Mouse (Mus musculus) heart, embryonic 12.5 days (tissue): ENCODE measurements around the gene Wdr20. TPM values are rescaled to one million over a fixed set of nuclear protein-coding genes. Genes with fewer than 3 reads are reported as not detected.
"Not testable (repeated sequence)": the region's sequence is repeated elsewhere in the genome, so short reads cannot be mapped to it uniquely, and the experiment has no call there.

Experiments used
- ATAC-seq: fragments of 200-750 bp; cut with Nextera tagmentation; 2 replicates; pipeline ENCODE4 v1.8.0; 2017; ENCODE audit warnings: moderate TSS enrichment, moderate library complexity; ENCODE audit not compliant: insufficient number of reproducible peaks, low FRiP score
- H3K27ac ChIP-seq: fragments of 300-500 bp; sonication (generic); 2 replicates; pipeline ENCODE4 v1.5.1; 2016; ENCODE audit warnings: mild to moderate bottlenecking, moderate library complexity; ENCODE audit not compliant: poor library complexity, severe bottlenecking
- H3K27me3 ChIP-seq: fragments of 300-500 bp; sonication (generic); replicated peaks from 2 replicates; pipeline ENCODE4 v1.6.1; 2016; ENCODE audit warnings: mild to moderate bottlenecking, moderate library complexity
- H3K36me3 ChIP-seq: fragments of 300-500 bp; sonication (generic); 2 replicates; pipeline ENCODE4 v1.6.1; 2016; ENCODE audit warnings: mild to moderate bottlenecking, moderate library complexity
- H3K4me1 ChIP-seq: fragments of 300-500 bp; sonication (generic); replicated peaks from 2 replicates; pipeline ENCODE4 v1.6.1; 2016; ENCODE audit warnings: mild to moderate bottlenecking
- H3K4me2 ChIP-seq: fragments of 300-500 bp; sonication (generic); 2 replicates; pipeline ENCODE4 v1.6.1; 2016; ENCODE audit warnings: mild to moderate bottlenecking, moderate library complexity
- H3K4me3 ChIP-seq: fragments of 300-500 bp; sonication (generic); 2 replicates; pipeline ENCODE4 v1.5.1; 2016; ENCODE audit warnings: mild to moderate bottlenecking
- H3K9ac ChIP-seq: fragments of 300-500 bp; sonication (generic); 2 replicates; pipeline ENCODE4 v1.6.1; 2016; ENCODE audit warnings: mild to moderate bottlenecking, moderate library complexity
- H3K9me3 ChIP-seq: fragments of 300-500 bp; sonication (generic); replicated peaks from 2 replicates; pipeline ENCODE4 v1.6.1; 2016; ENCODE audit warnings: mild to moderate bottlenecking, moderate library complexity
- WGBS: fragments of 180-500 bp; shearing (Covaris S2); methylation state at CpG from one replicate; pipeline ENCODE4 v1.1.7; 2016; 5-methylcytosine and 5-hydroxymethylcytosine counted together
- polyA plus RNA-seq: library from polyadenylated mRNA; unstranded; fragments of >200 nt; fragmentation: Nextera tagmentation; extraction: Ambion mirVana; gene quantifications from 2 replicates; pipeline ENCODE4 v1.2.1, GENCODE M21; 2016

Gene Wdr20
- 16.4 and 16.8 TPM in 2 replicates for polyA plus RNA-seq

DNA sequence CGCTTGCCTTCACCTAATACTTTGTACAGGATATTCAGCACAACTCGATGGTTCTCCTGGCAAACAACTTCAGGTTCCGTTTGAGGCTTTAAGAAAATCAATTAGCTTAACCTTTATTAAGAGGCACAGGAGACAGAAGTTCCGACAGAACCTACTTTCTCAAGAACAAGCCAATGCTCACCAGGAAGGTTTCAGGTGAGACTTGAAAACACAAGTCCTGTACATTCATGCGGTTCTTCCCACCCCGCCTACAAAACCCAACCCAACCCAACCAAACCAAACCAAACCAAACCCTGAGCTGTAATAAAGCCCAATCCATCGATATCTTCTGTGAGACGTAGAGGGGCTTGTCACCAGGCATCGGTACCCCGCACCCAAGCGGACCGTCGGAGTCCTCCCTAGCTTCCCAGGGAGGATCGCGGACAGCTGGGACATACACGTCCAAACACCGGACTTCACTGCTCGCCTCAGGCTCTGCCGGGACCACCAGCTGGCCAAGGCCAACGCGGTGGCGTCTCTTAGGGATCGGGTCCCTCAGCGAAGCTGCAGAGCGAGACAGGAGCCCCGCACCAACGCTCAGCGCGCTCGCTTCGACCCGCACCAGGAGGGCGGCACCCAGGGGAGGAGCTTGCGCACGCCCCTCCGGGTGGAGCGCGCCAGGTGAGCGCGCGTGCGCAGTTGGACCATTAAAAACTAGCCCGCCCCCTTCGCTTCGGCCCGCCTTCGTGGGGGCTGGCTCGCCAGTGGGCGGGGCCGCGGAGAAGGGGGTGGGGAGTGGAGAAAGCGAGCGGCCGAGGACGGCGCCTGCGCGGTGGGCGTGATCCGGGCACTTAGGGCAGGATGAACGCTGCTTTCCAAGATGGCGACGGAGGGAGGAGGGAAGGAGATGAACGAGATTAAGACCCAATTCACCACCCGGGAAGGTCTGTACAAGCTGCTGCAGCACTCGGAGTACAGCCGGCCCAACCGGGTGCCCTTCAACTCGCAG, at the start of gene Wdr20:
TSS of gene Wdr20 (plus strand) at position 775 of the 988 bp plus-strand sequence.
- Histone ChIP-seq H3K9me3 (peaks cover 2% of the 10 kb centered on the region; the same call in 1 of the 2 replicates), H3K4me2 (peak within 1 kb of the TSS; percentile 88), H3K4me3 (peak within 1 kb of the TSS; percentile 76), H3K4me1 (peaks cover 8% of the 10 kb centered on the region), H3K9ac (peak within 1 kb of the TSS; percentile 91), H3K36me3 (no peaks in the 10 kb centered on the region), H3K27me3 (peaks cover 6% of the 10 kb centered on the region; the same call in 1 of the 2 replicates), H3K27ac (peak within 1 kb of the TSS; percentile 85)
- peak; percentile 99 for ATAC-seq
- under 1% methylated on average over 69 of the region's 69 CpGs for WGBS

DNA sequence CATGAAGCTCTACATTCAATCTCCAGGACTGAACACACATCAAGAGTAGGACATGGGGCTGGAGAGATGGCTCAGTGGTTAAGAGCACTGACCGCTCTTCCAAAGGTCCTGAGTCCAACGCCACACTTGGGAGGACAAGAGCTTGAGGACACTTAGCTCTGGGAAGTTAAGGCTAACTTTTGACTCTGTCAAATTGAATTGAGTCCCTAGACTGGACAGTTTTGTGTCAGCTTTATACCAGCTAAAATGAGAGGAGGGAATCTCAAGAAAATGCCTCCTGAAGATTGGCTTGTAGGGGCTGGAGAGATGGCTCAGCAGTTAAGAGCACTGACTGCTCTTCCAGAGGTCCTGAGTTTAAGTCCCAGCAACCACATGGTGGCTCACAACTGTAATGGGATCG, 48.8 kb upstream of the Wdr20 start:
- ATAC-seq, H3K4me2 ChIP-seq, H3K27me3 ChIP-seq, H3K9me3 ChIP-seq, H3K4me3 ChIP-seq, H3K9ac ChIP-seq: not testable (repeated sequence)
- H3K36me3 ChIP-seq, result peaks cover 52% of the 10 kb centered on the region
- H3K27ac ChIP-seq, result peak overlapping the region; percentile 93
- WGBS, result 88% methylated on average over 3 of the region's 3 CpGs
- peaks cover 23% of the 10 kb centered on the region for H3K4me1 ChIP-seq

DNA sequence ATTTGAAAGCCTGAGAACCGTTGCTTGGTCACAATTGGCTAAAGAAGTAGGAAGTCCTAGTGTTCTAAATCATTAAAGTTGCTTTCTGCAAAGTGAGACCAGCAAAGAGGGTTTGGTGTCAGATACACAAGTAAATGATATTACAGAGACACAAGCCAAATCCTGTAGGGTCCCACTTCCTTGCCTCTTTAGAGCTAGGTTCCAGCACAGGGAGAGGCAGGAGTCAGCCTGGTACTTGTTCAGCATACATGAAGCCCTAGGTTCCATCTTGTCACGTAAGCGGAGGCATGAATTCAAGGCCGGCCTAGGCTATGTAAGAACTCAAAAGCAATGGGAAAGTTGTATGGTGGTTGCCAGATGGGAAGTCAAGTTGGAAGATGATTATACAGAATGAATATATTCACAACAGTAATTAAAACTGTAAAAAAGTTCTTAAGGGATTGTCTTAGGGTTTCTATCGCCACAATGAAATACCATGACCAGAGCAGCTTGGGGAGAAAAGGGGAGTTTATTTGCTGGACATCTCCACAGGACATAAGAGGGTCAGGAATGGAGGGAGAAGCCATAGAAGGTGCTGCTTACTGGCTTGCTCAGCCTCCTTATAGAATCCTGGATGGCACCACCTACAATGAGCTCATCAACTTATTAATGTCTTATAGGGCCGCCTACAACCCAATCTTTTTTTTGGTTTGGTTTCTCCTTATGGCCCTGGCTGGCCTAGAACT, 47.7 kb upstream of the Wdr20 start:
- Histone ChIP-seq H3K9me3 (no peaks in the 10 kb centered on the region), H3K36me3 (peaks cover 60% of the 10 kb centered on the region), H3K4me1 (peaks cover 30% of the 10 kb centered on the region), H3K4me3 (no peak overlapping the region), H3K27ac (no peak overlapping the region), H3K27me3 (no peaks in the 10 kb centered on the region), H3K9ac (no peak overlapping the region), H3K4me2 (no peak overlapping the region)
- WGBS, result 87% methylated on average over 6 of the region's 6 CpGs
- ATAC-seq, result no peak

DNA sequence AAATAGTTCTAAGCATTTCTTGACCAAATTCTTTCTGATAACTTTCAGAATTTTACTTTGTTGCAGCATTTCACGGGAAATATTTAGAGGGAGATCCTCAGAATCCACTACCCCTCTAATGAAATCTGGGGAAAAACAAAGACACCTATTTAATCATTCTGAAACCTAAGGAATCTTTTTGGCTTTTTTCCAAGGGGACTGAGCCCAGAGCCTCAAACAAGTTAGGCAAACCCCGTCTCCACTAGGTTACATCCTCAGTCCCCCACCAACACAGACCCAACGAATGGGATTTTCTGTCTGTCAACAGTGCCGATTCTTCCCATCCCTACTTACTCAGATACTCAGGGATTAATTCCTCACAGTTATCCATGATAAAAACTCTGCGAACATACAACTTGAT, 44.4 kb upstream of the Wdr20 start:
- not testable (repeated sequence) for ATAC-seq, H3K4me2 ChIP-seq, H3K4me3 ChIP-seq, H3K27me3 ChIP-seq, H3K9me3 ChIP-seq, H3K9ac ChIP-seq, H3K27ac ChIP-seq
- Histone ChIP-seq H3K36me3 (peaks cover 48% of the 10 kb centered on the region), H3K4me1 (peaks cover 30% of the 10 kb centered on the region)
- WGBS, result 72% methylated on average over 5 of the region's 5 CpGs

DNA sequence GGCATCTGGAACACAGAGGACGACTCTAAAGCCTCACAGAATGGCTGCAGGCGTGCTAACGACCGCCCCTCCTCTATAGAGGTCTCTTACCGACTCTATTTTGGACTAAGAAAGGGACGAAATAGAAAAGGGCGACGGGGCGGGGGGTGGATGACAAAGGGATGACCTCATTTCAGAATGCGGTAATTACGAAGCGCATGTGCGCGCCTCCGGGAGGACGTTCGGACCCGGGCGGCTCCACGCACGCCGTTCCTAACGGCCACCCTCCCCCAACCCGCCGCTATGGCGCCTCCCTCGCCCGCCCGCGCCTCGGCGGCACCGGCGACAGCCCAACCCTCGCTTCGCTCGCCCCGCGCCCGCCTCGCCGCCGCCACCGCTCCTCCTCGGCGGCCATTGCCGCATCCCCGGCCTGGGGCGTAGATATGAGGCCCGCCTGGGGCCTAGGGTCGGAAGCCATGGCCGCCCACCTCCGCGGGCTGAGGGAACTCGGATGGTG, 42.0 kb upstream of the Wdr20 start:
- H3K4me3 ChIP-seq, result peak overlapping the region; percentile 96
- peak overlapping the region; percentile 82 for H3K4me2 ChIP-seq
- H3K9ac ChIP-seq, result peak overlapping the region; percentile 100
- H3K36me3 ChIP-seq, result peaks cover 27% of the 10 kb centered on the region
- under 1% methylated on average over 55 of the region's 55 CpGs for WGBS
- ATAC-seq, result peak; percentile 71
- no peaks in the 10 kb centered on the region for H3K27me3 ChIP-seq
- H3K27ac ChIP-seq, result peak overlapping the region; percentile 97
- H3K9me3 ChIP-seq, result no peaks in the 10 kb centered on the region
- peaks cover 35% of the 10 kb centered on the region for H3K4me1 ChIP-seq

DNA sequence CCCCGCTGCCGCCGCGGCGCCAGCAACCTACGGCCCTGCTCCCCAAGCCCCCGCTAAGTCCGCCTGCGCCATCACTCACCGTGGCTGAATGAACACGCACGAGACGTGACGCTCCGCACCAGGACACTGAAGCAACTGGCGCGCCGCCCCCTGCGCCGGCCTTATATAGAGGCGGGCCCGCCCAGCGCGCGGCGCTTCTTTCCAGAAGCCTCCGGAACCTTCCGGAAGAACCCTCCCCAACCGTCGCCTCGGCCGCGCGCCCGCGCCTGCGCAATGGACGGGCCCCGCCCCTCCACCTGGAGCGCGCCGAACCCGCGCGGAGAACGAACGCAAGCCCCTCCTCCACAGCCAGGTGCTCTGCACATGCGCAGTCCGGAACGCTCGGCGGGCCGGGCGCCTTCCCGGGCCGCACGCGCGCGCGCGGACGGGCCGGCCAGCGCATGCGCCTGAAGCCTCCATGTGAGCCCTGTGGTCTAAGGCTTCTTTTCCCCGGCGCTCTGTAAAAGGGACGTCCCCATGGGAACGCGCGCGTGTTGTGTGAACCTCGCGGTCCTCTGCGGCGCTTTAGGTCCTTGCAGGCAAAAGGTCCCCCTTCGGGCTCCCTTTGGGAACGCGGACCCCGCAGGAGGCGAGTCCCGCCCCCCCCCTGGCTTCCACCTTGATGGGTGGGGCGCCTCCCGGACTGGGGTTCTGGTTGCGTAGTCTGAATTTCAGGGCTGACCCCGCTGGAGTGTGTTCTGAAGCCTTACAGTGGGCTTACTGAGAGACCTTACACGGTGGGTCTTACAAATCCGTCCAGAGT, 41.4 kb upstream of the Wdr20 start:
- Histone ChIP-seq H3K4me2 (peak overlapping the region; percentile 82), H3K9ac (peak overlapping the region; percentile 100), H3K27me3 (no peaks in the 10 kb centered on the region), H3K4me3 (peak overlapping the region; percentile 96), H3K9me3 (no peaks in the 10 kb centered on the region), H3K4me1 (peaks cover 41% of the 10 kb centered on the region), H3K36me3 (peaks cover 26% of the 10 kb centered on the region), H3K27ac (peak overlapping the region; percentile 97)
- ATAC-seq, result peak; percentile 96
- WGBS, result under 1% methylated on average over 89 of the region's 89 CpGs

DNA sequence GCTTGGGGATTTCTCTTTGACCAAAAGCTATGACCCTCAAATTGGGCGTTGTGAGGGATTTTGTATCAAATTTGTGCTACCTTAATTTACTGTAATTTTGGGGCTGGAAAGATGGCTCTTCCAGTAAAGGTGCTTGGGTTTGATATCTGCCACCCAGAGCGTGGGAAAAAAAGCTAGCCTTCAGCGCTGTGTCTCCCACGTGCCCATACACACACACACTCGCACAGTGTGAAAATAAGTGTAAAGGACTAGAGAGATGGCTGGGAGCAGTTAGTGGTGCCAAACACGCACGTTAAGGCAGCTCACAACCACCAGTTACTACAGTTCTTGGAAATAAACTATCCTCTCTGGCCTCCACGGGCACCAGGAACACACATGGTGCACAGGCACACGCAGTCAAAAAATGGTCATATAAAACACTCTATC, 40.8 kb upstream of the Wdr20 start:
- Histone ChIP-seq H3K4me1 (peaks cover 48% of the 10 kb centered on the region), H3K36me3 (peaks cover 20% of the 10 kb centered on the region), H3K9ac (peak overlapping the region; percentile 87), H3K27me3 (no peaks in the 10 kb centered on the region), H3K27ac (peak overlapping the region; percentile 87), H3K9me3 (no peaks in the 10 kb centered on the region), H3K4me3 (peak overlapping the region; percentile 96), H3K4me2 (peak overlapping the region; percentile 82)
- WGBS, result 51% methylated on average over 9 of the region's 9 CpGs
- no peak for ATAC-seq

DNA sequence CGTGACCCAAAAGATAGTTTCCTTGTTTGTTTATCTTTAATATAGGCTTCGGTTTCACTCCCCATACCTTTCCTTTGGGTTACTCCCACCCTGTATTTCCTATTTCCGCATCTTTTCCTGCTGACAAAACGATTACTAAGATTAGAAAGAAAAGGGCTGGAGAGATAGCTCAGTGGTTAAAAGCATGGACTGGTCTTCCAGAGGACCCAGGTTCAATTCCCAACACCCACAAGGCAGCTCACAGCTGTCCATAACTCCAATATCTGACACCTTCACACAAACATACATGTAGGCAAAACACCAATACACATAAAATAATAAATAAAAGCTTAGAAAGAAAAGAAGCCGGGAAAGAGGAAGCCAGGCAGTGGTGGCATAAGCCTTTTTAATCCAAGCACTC, 40.3 kb upstream of the Wdr20 start:
- Histone ChIP-seq H3K4me3 (no peak overlapping the region), H3K4me1 (peaks cover 48% of the 10 kb centered on the region), H3K36me3 (peaks cover 20% of the 10 kb centered on the region), H3K4me2 (no peak overlapping the region), H3K9me3 (no peaks in the 10 kb centered on the region), H3K9ac (peak overlapping the region; percentile 7; the same call in 1 of the 2 replicates), H3K27ac (no peak overlapping the region), H3K27me3 (no peaks in the 10 kb centered on the region)
- no peak for ATAC-seq
- WGBS, result 71% methylated on average over 5 of the region's 5 CpGs

DNA sequence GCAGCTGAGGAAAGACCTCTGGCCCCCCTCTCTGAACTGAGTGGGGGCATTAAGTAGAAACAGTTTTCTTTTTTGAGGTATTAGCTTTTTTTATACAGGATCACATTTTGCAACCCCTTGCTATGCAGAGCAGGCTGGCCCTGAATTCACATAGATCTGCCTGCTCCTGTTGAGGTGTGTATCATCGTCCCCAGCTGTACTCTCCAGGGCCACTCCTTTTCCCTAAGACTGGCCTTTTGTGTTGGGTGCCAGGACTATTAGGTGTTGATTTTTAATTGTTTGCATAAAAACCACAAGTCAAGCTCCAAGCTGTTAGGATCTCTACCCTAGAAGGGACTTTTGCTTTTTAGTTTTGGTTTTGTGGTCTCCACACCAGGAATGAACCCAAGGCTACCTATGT, 39.7 kb upstream of the Wdr20 start:
- Histone ChIP-seq H3K36me3 (peaks cover 14% of the 10 kb centered on the region), H3K4me1 (peaks cover 49% of the 10 kb centered on the region), H3K27me3 (no peaks in the 10 kb centered on the region), H3K9ac (no peak overlapping the region), H3K27ac (no peak overlapping the region), H3K9me3 (no peaks in the 10 kb centered on the region), H3K4me3 (no peak overlapping the region), H3K4me2 (no peak overlapping the region)
- 81% methylated on average over 1 of the region's 1 CpGs for WGBS
- no peak for ATAC-seq

DNA sequence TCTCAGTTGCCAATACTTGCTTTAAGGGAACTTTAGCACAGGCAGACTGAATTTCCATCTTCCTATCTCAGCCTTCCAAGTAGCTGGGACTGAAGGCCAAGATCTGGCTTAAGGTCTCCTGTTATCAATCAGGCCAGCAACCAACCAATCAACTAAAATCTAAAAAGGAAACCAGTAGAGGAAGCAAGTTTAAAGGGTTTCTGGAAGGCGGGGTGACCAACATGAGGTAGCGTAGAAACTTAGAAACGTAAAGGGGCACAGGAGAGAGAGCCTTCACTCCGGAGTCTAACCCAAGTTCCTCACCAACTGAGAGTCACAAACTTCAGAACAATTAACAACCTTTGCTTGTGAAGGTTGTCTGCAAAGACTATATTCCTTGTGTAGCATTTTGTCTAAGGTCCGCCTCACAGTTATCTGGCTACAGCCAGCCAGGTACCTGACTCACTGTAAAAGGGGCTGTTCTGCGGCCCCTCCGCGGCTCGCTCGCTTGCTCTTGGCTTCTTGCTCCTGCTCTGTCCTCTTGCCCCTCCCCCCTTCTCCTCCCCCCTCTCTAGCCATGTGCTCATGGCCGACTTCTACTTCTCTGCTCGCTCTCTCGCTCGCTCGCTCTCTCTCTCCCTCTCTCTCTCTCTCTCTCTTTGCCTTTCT, 39.1 kb upstream of the Wdr20 start:
- peak overlapping the region; percentile 47 for H3K4me2 ChIP-seq
- peak overlapping the region; percentile 12; the same call in 1 of the 2 replicates for H3K4me3 ChIP-seq
- H3K9me3 ChIP-seq, result no peaks in the 10 kb centered on the region
- no peak overlapping the region for H3K27ac ChIP-seq
- H3K9ac ChIP-seq, result peak overlapping the region; percentile 32; the same call in 1 of the 2 replicates
- WGBS, result 25% methylated on average over 15 of the region's 15 CpGs
- H3K4me1 ChIP-seq, result peaks cover 55% of the 10 kb centered on the region
- H3K27me3 ChIP-seq, result no peaks in the 10 kb centered on the region
- no peak for ATAC-seq
- H3K36me3 ChIP-seq, result peaks cover 10% of the 10 kb centered on the region
